ENCODE assay signal across 8 mouse cellular contexts in the genomic region with DNA sequence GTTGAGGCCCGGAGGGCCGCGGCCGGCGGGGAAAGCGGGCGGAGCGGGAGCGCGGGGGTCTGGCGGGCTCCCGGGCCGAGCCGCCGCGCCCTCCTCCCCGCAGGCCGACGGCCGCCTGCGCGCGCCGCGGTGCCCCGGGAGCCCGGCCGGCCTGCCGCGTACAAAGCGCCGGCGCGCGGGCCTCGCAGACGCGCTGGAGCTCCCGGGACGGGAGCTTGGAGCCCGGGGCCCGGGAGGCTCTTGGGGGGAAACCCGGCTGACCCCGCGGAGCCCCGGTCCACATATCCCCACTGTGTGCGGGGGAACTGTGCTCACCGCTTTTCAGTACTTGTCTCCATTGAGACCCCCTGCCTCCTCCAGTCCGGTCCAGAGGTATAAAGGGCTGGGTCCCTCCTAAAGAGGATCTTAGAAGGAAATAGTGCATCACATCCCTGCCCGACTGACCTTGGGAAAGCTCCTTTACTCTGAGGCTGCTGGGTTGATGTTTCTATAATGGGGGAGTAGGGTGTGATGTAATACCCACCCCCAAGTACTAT. TPM values are rescaled to one million over a fixed set of nuclear protein-coding genes. Genes with fewer than 3 reads are reported as not detected.
DNase-seq lines count a peak whose midpoint lies in the region; ATAC-seq and TF ChIP-seq lines count a peak whose summit lies in the region.

No protein-coding gene starts in this region.

- H3K36me3 ChIP-seq in heart, embryonic 10.5 days, result no peaks in the 10 kb centered on the region
- H3K36me3 ChIP-seq in kidney, postnatal 0 days (ENCODE audit: insufficient read depth, low read length), result no peaks in the 10 kb centered on the region
- no peaks in the 10 kb centered on the region for H3K36me3 ChIP-seq in midbrain, embryonic 11.5 days (ENCODE audit: control insufficient read depth, insufficient read depth, low read length)
- no peaks in the 10 kb centered on the region for H3K36me3 ChIP-seq in testis, adult 2 months (ENCODE audit: control insufficient read depth, insufficient read depth, low read length)

- peaks cover 44% of the 10 kb centered on the region for H3K4me1 ChIP-seq in heart, embryonic 10.5 days
- peaks cover 15% of the 10 kb centered on the region for H3K4me1 ChIP-seq in kidney, postnatal 0 days (replicated peaks; ENCODE audit: insufficient read depth, low read length)
- peaks cover 43% of the 10 kb centered on the region for H3K4me1 ChIP-seq in midbrain, embryonic 11.5 days (ENCODE audit: control insufficient read depth, insufficient read depth, low read length)
- H3K4me1 ChIP-seq in testis, adult 2 months (ENCODE audit: control insufficient read depth, insufficient read depth, low read length), result peaks cover 10% of the 10 kb centered on the region

- no peak for TF ChIP-seq CTCF in kidney, postnatal 0 days (IDR thresholded peaks at IDR 0.05; ENCODE audit: low read depth)
- TF ChIP-seq CTCF in testis, adult 2 months (IDR thresholded peaks at IDR 0.05; ENCODE audit: control insufficient read depth, insufficient read depth, insufficient replicate concordance, low read depth, low read length), result no peak

- peak overlapping the region; percentile 99 for H3K27ac ChIP-seq in heart, embryonic 10.5 days
- H3K27ac ChIP-seq in kidney, postnatal 0 days, result peak overlapping the region; percentile 92
- peak overlapping the region; percentile 89 for H3K27ac ChIP-seq in midbrain, embryonic 11.5 days (ENCODE audit: low read depth, low read length)
- peak overlapping the region; percentile 11; the same call in 1 of the 2 replicates for H3K27ac ChIP-seq in testis, adult 2 months (ENCODE audit: control insufficient read depth, insufficient read depth, low read depth, low read length)

- no peaks in the 10 kb centered on the region for H3K27me3 ChIP-seq in heart, embryonic 10.5 days (ENCODE audit: insufficient read depth, poor library complexity, severe bottlenecking)
- no peaks in the 10 kb centered on the region for H3K27me3 ChIP-seq in kidney, postnatal 0 days (ENCODE audit: insufficient read depth, low read length)
- no peaks in the 10 kb centered on the region for H3K27me3 ChIP-seq in midbrain, embryonic 11.5 days (ENCODE audit: control insufficient read depth, insufficient read depth, low read length)
- no peaks in the 10 kb centered on the region for H3K27me3 ChIP-seq in testis, adult 2 months (ENCODE audit: control insufficient read depth, insufficient read depth, low read length)

- 5% methylated on average over 45 of the region's 50 CpGs for WGBS in heart, embryonic 10.5 days
- under 1% methylated on average over 41 of the region's 50 CpGs for WGBS in kidney, postnatal 0 days
- under 1% methylated on average over 24 of the region's 50 CpGs for whole genome bisulfite sequencing in midbrain, embryonic 11.5 days

- no peak for TF ChIP-seq POLR2A in testis, adult 2 months (IDR thresholded peaks at IDR 0.05; ENCODE audit: control insufficient read depth, low read depth, low read length)

- ATAC-seq in kidney, postnatal 0 days (replicated peaks; ENCODE audit: low FRiP score, low read depth), result peak; percentile 56
- ATAC-seq in midbrain, embryonic 11.5 days (ENCODE audit: low FRiP score), result peak; percentile 70

- peak overlapping the region; percentile 98 for H3K9ac ChIP-seq in kidney, postnatal 0 days (ENCODE audit: low read depth, low read length)
- peak overlapping the region; percentile 99 for H3K9ac ChIP-seq in midbrain, embryonic 11.5 days (ENCODE audit: low read length)

- H3K4me2 ChIP-seq in kidney, postnatal 0 days (ENCODE audit: low read length), result peak overlapping the region; percentile 67
- peak overlapping the region; percentile 78 for H3K4me2 ChIP-seq in midbrain, embryonic 11.5 days

- H3K9me3 ChIP-seq in heart, embryonic 10.5 days, result no peaks in the 10 kb centered on the region
- no peaks in the 10 kb centered on the region for H3K9me3 ChIP-seq in kidney, postnatal 0 days (replicated peaks; ENCODE audit: low read length)
- no peaks in the 10 kb centered on the region for H3K9me3 ChIP-seq in midbrain, embryonic 11.5 days (ENCODE audit: control insufficient read depth, low read length)

- peak overlapping the region; percentile 89 for H3K4me3 ChIP-seq in heart, embryonic 10.5 days
- peak overlapping the region; percentile 79 for H3K4me3 ChIP-seq in kidney, postnatal 0 days (replicated peaks; ENCODE audit: low read depth, low read length)
- H3K4me3 ChIP-seq in midbrain, embryonic 11.5 days (ENCODE audit: low read depth, low read length), result peak overlapping the region; percentile 81
- H3K4me3 ChIP-seq in testis, adult 2 months (ENCODE audit: control insufficient read depth, low read depth, low read length), result peak overlapping the region; percentile 86

- DNase-seq in frontal cortex, postnatal 36 days (ENCODE audit: low spot score in 2 of 2), result peak; percentile 38 to 40
- DNase-seq in frontal cortex, postnatal 25 days (ENCODE audit: low spot score in 2 of 2), result no peak
- peak; percentile 49 for DNase-seq in MN1 (ENCODE audit: low spot score)
- DNase-seq in embryo, embryonic 10 days (ENCODE audit: low spot score), result peak; percentile 47
- peak; percentile 82 for DNase-seq in heart, embryonic 10.5 days (ENCODE audit: low spot score)
- peak; percentile 60 for DNase-seq in kidney, postnatal 0 days (ENCODE audit: low spot score)
- peak; percentile 97 for DNase-seq in midbrain, embryonic 11.5 days (ENCODE audit: low spot score, missing footprints)

RNA-seq across cellular contexts. Expression of a gene that starts 0.9 kb away (rescaled TPM):
- polyA plus RNA-seq in heart, embryonic 10.5 days (2016; fragmentation: Nextera tagmentation; extraction: Ambion mirVana), result 29.7 and 32.3 TPM in 2 replicates
- 28.8 and 30.7 TPM in 2 replicates for polyA plus RNA-seq in kidney, postnatal 0 days (2015; fragmentation: Nextera tagmentation; extraction: Ambion mirVana)
- polyA plus RNA-seq in midbrain, embryonic 11.5 days (2014; fragmentation: Nextera tagmentation; extraction: Ambion mirVana), result 77.6 and 81.8 TPM in 2 replicates
- polyA plus RNA-seq in testis, adult 2 months (2012; rRNA removed), result 4.3 and 6.0 TPM in 2 replicates

RNA-seq across cellular contexts. Expression of a gene that starts 44.3 kb away (rescaled TPM):
- 51.6 and 76.4 TPM in 2 replicates for polyA plus RNA-seq in heart, embryonic 10.5 days (2016; fragmentation: Nextera tagmentation; extraction: Ambion mirVana)
- polyA plus RNA-seq in kidney, postnatal 0 days (2015; fragmentation: Nextera tagmentation; extraction: Ambion mirVana), result 33.9 and 37.7 TPM in 2 replicates
- 258 TPM in 2 replicates for polyA plus RNA-seq in midbrain, embryonic 11.5 days (2014; fragmentation: Nextera tagmentation; extraction: Ambion mirVana)
- 32.4 and 39.8 TPM in 2 replicates for polyA plus RNA-seq in testis, adult 2 months (2012; rRNA removed)

Comparison
In these comparisons a context has a peak if more than half of its experiments do, and no peak if none do; other contexts are left out.
1. DNase-seq: peak in frontal cortex, postnatal 36 days (2 of 2), MN1 (single experiment), embryo, embryonic 10 days (single experiment), heart, embryonic 10.5 days (single experiment), kidney, postnatal 0 days (single experiment) and midbrain, embryonic 11.5 days (single experiment); none in frontal cortex, postnatal 25 days (0 of 2).
2. H3K27ac ChIP-seq: peak in every context shown above with its lines; median percentile 99 in heart, embryonic 10.5 days; 92 in kidney, postnatal 0 days; 89 in midbrain, embryonic 11.5 days; 11 in testis, adult 2 months.
3. Peak in every context shown above with its lines, with median percentiles within 50 percentile points of each other: H3K4me3 ChIP-seq.